ENCODE assay signal across 20 mouse cellular contexts in genomic region chr5:52459308-52459707, GRCm38 (mm10). TPM values are rescaled to one million over a fixed set of nuclear protein-coding genes. Genes with fewer than 3 reads are reported as not detected.
"Had no signal": no experiment of that assay in that cellular context is flagged by ENCODE, and none has a peak within 500 bp of the region (broad histone marks: within the 10 kb centered on the region; RNA-seq: fewer than 3 reads in every experiment).

No protein-coding gene starts in this region.

- H3K27ac ChIP-seq: liver, embryonic 12.5 days; liver, embryonic 14.5 days; midbrain, embryonic 10.5 days; midbrain, embryonic 13.5 days; midbrain, embryonic 15.5 days; neural tube, embryonic 13.5 days; neural tube, embryonic 15.5 days; stomach, embryonic 15.5 days; stomach, postnatal 0 days had no signal

- H3K4me2 ChIP-seq: liver, embryonic 12.5 days; lung, embryonic 14.5 days; midbrain, embryonic 13.5 days; midbrain, embryonic 15.5 days; neural tube, embryonic 13.5 days; neural tube, embryonic 15.5 days; stomach, embryonic 15.5 days had no signal

- H3K4me1 ChIP-seq: liver, embryonic 12.5 days; midbrain, embryonic 13.5 days; midbrain, embryonic 15.5 days; neural tube, embryonic 13.5 days; neural tube, embryonic 15.5 days; stomach, embryonic 15.5 days had no signal

- H3K9me3 ChIP-seq: liver, embryonic 12.5 days; midbrain, embryonic 10.5 days; midbrain, embryonic 13.5 days; midbrain, embryonic 15.5 days; neural tube, embryonic 13.5 days; neural tube, embryonic 15.5 days; stomach, embryonic 15.5 days had no signal

- H3K4me3 ChIP-seq: liver, embryonic 12.5 days; midbrain, embryonic 10.5 days; midbrain, embryonic 13.5 days; midbrain, embryonic 15.5 days; myocyte; neural tube, embryonic 13.5 days; neural tube, embryonic 15.5 days; stomach, embryonic 15.5 days had no signal

- ATAC-seq: liver, embryonic 12.5 days; midbrain, embryonic 13.5 days; midbrain, embryonic 15.5 days had no signal

- H3K27me3 ChIP-seq: liver, embryonic 12.5 days; midbrain, embryonic 13.5 days; midbrain, embryonic 15.5 days; neural tube, embryonic 13.5 days; neural tube, embryonic 15.5 days; stomach, embryonic 15.5 days had no signal

- H3K9ac ChIP-seq: liver, embryonic 12.5 days; liver, embryonic 14.5 days; lung, embryonic 14.5 days; midbrain, embryonic 13.5 days; midbrain, embryonic 15.5 days; neural tube, embryonic 13.5 days; neural tube, embryonic 15.5 days; stomach, embryonic 15.5 days had no signal

- H3K36me3 ChIP-seq: liver, embryonic 12.5 days; midbrain, embryonic 10.5 days; midbrain, embryonic 13.5 days; midbrain, embryonic 15.5 days; neural tube, embryonic 13.5 days; neural tube, embryonic 15.5 days; stomach, embryonic 15.5 days had no signal

- DNase-seq: lung, adult 18-20 months; lung, embryonic 14.5 days; lung, postnatal 10 days; lung, postnatal 4 days; retina, postnatal 1 day; right cerebral cortex, adult 18-20 months; right cerebral cortex, postnatal 14 days; thymus, adult 18-20 months; thymus, postnatal 14 days; thymus, postnatal 4 days had no signal

RNA-seq across cellular contexts. Expression of gene Ccdc149, which starts 12.0 kb away (rescaled TPM):
- polyA plus RNA-seq: myocyte had no signal
